Mouse (Mus musculus): ENCODE results near the gene Gga3.

DNA sequence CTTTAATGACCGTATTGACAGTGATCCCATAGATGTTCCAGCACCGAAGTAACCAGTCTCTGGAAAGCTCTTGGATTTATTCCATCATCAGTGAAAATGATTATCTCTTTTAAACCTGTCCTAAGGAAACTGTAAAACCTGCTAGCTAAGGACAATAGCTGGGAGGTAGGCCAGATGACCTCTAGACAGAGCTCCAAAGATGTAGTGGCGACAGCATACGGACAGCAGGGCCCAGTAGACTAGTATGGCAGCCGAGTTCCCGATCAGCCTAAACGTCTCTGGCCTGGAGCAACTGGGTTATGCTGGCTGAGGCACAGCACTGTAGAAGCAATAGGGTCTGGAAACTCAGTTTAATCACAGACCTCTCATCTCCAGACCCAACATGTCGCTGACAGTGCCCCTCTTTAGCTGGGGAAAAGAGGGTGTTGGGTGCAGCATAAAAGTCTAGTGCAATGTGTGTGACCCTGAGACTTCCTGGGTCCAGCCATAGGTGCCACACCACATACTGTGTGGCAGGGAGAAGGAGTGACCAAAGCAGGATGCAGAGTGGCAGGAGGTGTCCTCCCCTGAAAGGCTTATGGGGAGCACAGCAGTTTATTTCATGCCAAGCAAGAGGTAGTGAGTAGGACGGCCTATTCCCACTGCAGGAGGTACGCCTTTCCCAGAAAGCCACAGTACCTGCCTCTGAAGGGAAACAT lies 19.3 kb downstream of the Gga3 start:
- no peak for TF ChIP-seq POLR2A (IDR thresholded peaks at IDR 0.05; ENCODE audit: low read depth, low read length)
- TF ChIP-seq CTCF (IDR thresholded peaks at IDR 0.05; ENCODE audit: extremely low read depth, insufficient read length, insufficient replicate concordance, low read depth, low read length): no peak
